Mouse (Mus musculus) hindbrain, embryonic 10.5 days (tissue): ENCODE measurements around the gene Cd86. TPM values are rescaled to one million over a fixed set of nuclear protein-coding genes. Genes with fewer than 3 reads are reported as not detected.
A peak's percentile ranks its signal among the peaks of the same experiment; 100 is the strongest.

Experiments
- DNase-seq: peaks from one replicate; pipeline ENCODE4 v3.0.0-alpha.2; 2017; ENCODE audit warnings: low spot score
- H3K27ac ChIP-seq: fragments of 300-500 bp; sonication (generic); 2 replicates; pipeline ENCODE4 v1.5.1; 2016; ENCODE audit warnings: mild to moderate bottlenecking, moderate library complexity
- H3K27me3 ChIP-seq: fragments of 300-500 bp; sonication (generic); 2 replicates; pipeline ENCODE4 v1.6.1; 2016; ENCODE audit warnings: mild to moderate bottlenecking; ENCODE audit not compliant: poor library complexity, insufficient read depth, severe bottlenecking
- H3K36me3 ChIP-seq: fragments of 300-500 bp; sonication (generic); 2 replicates; pipeline ENCODE4 v1.6.1; 2016; ENCODE audit warnings: mild to moderate bottlenecking, moderate library complexity
- H3K4me1 ChIP-seq: fragments of 300-500 bp; sonication (generic); replicated peaks from 2 replicates; pipeline ENCODE4 v1.6.1; 2016; ENCODE audit warnings: mild to moderate bottlenecking
- H3K4me3 ChIP-seq: fragments of 300-500 bp; sonication (generic); 2 replicates; pipeline ENCODE4 v1.5.1; 2016; ENCODE audit warnings: mild to moderate bottlenecking, moderate library complexity
- H3K9me3 ChIP-seq: fragments of 300-500 bp; sonication (generic); 2 replicates; pipeline ENCODE4 v1.6.1; 2016; ENCODE audit warnings: mild to moderate bottlenecking, moderate library complexity
- WGBS: fragments of 180-500 bp; shearing (Covaris S2); methylation state at CpG from one replicate; pipeline ENCODE4 v1.1.7; 2016; 5-methylcytosine and 5-hydroxymethylcytosine counted together
- polyA plus RNA-seq: library from polyadenylated mRNA; unstranded; fragments of >200 nt; fragmentation: Nextera tagmentation; extraction: Ambion mirVana; gene quantifications from 2 replicates; pipeline ENCODE4 v1.2.1, GENCODE M21; 2016

The Cd86 gene
- polyA plus RNA-seq, 1 experiment from 2014 or later, result 1.2 TPM

DNA sequence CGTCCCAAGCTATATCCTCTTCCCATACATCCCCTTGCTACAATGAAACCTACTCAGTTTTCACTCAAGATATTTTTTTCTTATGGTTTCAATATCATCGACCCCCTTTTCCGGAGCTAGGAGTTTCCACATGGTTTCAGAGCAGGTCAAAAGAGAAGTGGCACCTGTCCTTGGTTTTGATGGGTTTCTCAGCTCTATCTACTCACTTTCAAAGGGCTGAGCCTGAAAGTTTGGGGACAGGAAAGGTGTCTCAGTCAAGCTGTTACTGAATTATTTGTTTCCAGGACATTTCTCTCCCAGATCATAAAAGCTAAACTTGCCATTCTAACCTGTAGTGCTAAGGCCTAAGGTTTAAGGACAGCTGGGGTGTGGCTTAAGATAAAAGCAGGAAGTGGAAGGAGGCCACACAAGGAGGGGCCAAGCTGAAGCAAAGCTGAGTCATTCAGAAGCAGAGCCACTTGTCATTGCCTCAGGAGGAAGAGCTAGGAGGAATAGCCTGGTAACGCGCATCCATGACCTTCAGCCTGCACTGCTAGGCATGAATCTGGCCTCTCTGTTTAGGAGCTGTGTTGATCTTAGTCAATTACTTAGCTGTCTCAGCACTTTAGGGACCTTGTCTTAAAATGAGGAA is 39.2 kb downstream of the Cd86 start:
- DNase-seq, result no peak
- no peak overlapping the region for H3K27ac ChIP-seq
- H3K4me1 ChIP-seq, result no peaks in the 10 kb centered on the region
- no peaks in the 10 kb centered on the region for H3K9me3 ChIP-seq
- H3K27me3 ChIP-seq, result no peaks in the 10 kb centered on the region
- H3K4me3 ChIP-seq, result no peak overlapping the region
- WGBS, result 87% methylated on average over 5 of the region's 5 CpGs
- H3K36me3 ChIP-seq, result no peaks in the 10 kb centered on the region

DNA sequence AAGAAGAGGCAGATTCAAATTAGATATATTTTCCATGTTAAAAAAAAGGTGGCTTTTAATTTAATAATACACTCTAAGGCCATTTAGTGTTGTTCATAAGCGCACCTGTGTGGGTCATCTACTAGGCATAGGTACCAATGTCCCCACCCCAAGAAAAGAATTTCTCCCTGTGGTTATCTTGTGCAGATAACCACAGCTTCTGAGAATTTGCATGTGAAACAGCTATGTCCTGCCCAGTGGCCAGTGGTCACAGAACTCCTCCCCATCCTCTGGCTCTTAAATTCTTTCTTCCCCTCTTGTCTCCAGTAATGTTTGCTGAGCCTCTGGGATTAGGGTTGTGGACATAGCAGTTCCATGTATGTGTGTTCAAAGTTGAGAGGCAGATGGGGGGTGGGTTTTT is 40.0 kb downstream of the Cd86 start:
- H3K36me3 ChIP-seq, result no peaks in the 10 kb centered on the region
- WGBS, result 91% methylated on average over 1 of the region's 1 CpGs
- no peak overlapping the region for H3K27ac ChIP-seq
- DNase-seq, result no peak
- no peaks in the 10 kb centered on the region for H3K27me3 ChIP-seq
- no peaks in the 10 kb centered on the region for H3K4me1 ChIP-seq
- H3K9me3 ChIP-seq, result no peaks in the 10 kb centered on the region
- no peak overlapping the region for H3K4me3 ChIP-seq

DNA sequence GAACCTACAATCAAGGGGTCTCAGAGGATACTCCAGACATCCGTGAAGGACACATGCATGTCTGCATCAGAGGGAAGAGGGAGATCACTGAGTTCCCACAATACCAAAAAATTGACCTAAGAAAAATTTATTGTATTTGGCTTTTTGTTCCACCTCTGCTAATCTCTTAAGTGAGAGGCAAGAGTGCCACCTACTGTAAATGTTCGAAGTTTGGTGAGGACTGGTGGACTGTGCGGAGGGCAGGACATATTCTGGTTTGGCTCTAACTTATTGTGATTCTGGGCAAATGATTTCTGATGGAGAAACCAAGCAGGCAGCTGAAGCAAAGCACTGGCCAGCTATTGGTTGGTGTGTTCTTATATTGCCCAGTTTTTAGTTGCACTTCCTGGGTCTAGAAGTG is 43.6 kb downstream of the Cd86 start:
- Histone ChIP-seq H3K27ac (no peak overlapping the region), H3K4me1 (no peaks in the 10 kb centered on the region), H3K27me3 (no peaks in the 10 kb centered on the region), H3K9me3 (no peaks in the 10 kb centered on the region), H3K36me3 (no peaks in the 10 kb centered on the region), H3K4me3 (no peak overlapping the region)
- no peak for DNase-seq
- 83% methylated on average over 3 of the region's 3 CpGs for WGBS

DNA sequence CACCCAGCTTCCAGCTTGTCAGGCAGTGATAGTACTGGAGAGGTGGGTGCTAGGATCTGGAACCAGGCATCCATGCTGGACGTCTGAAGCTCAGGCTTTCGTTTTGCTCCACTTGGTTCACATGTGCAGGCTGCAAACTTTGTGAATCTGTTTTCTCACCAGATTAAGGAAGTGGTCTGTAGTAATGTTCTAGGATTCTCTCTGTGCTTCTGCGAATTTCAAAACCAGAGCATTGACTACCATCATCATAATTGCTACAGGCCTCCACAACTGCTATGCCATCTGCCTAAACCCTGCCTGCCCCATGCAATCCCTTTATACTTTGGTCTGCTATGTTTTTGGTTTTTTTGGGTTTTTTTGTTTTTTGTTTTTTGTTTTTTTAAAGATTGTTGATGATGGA is 44.8 kb downstream of the Cd86 start:
- Histone ChIP-seq H3K4me1 (no peaks in the 10 kb centered on the region), H3K27me3 (no peaks in the 10 kb centered on the region), H3K4me3 (no peak overlapping the region), H3K36me3 (no peaks in the 10 kb centered on the region), H3K27ac (no peak overlapping the region), H3K9me3 (no peaks in the 10 kb centered on the region)
- WGBS, result 80% methylated on average over 3 of the region's 3 CpGs
- no peak for DNase-seq

DNA sequence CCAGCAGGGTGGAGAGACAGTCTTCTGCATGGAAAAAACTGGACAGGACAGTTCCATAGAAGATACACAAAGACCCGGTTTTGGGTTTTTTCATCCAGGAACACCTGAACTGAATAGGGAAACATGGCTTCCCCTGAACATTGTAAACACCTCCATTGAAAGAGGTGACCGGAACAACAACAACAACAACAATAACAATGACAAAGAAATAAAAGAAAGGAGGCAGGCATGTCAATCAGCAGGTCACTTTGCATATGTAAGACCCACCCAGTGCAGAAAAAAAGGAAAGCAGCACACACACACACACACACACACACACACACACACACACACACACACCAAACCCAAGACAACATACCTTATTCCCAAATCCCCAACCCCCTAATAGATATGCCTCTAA is 52.2 kb downstream of the Cd86 start:
- 65% methylated on average over 2 of the region's 2 CpGs for WGBS
- no peak overlapping the region for H3K4me3 ChIP-seq

DNA sequence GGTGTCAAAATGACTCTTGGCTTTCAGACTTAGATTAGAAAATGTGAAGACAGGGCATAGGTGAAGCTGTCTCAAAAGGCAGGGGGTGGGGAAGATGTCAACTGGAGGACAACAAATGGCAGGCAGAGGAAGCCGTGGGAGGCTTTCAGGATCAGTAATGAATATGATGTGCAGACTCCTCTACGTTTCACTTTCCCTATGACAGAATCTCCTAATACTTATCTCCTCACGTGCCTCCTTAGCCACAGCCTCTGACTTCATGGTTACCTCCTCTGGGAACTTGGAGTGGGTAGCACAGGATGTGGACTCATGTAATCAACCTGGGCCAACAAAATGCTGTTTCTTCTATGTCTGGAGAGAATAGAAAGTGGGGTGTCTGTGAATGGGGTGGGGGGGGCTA is 63.2 kb downstream of the Cd86 start:
- Histone ChIP-seq H3K9me3 (no peaks in the 10 kb centered on the region), H3K27ac (no peak overlapping the region), H3K36me3 (no peaks in the 10 kb centered on the region), H3K4me3 (no peak overlapping the region), H3K4me1 (no peaks in the 10 kb centered on the region), H3K27me3 (no peaks in the 10 kb centered on the region)
- 85% methylated on average over 3 of the region's 3 CpGs for WGBS
- no peak for DNase-seq

More for the DNA sequence above, 52.2 kb downstream of the Cd86 start:
- H3K36me3 ChIP-seq, result no peaks in the 10 kb centered on the region
- no peak overlapping the region for H3K27ac ChIP-seq
- H3K4me1 ChIP-seq, result no peaks in the 10 kb centered on the region
- DNase-seq, result no peak
- no peaks in the 10 kb centered on the region for H3K9me3 ChIP-seq
- no peaks in the 10 kb centered on the region for H3K27me3 ChIP-seq

DNA sequence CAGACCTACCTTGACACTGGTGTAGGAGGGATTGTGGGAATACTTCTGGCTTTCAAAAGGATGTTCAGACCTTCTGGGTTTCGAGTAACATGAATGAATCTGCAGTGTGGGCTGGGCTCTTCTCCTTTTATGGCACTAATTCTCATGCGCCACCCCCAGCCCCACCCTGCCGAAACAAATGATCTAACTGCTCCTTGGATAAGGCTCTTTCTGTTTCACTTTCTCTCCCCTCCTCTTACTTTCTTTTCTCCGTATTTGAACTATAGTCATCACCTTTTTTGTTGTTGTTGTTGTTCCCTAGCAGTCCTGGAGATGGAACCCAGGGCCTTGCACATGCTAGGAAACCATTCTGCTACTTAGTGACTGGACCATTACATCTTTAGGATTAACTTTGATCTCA is 67.6 kb downstream of the Cd86 start:
- Histone ChIP-seq H3K9me3 (no peaks in the 10 kb centered on the region), H3K27ac (no peak overlapping the region), H3K27me3 (no peaks in the 10 kb centered on the region), H3K4me3 (no peak overlapping the region), H3K36me3 (no peaks in the 10 kb centered on the region), H3K4me1 (no peaks in the 10 kb centered on the region)
- 86% methylated on average over 4 of the region's 4 CpGs for WGBS
- DNase-seq, result no peak

DNA sequence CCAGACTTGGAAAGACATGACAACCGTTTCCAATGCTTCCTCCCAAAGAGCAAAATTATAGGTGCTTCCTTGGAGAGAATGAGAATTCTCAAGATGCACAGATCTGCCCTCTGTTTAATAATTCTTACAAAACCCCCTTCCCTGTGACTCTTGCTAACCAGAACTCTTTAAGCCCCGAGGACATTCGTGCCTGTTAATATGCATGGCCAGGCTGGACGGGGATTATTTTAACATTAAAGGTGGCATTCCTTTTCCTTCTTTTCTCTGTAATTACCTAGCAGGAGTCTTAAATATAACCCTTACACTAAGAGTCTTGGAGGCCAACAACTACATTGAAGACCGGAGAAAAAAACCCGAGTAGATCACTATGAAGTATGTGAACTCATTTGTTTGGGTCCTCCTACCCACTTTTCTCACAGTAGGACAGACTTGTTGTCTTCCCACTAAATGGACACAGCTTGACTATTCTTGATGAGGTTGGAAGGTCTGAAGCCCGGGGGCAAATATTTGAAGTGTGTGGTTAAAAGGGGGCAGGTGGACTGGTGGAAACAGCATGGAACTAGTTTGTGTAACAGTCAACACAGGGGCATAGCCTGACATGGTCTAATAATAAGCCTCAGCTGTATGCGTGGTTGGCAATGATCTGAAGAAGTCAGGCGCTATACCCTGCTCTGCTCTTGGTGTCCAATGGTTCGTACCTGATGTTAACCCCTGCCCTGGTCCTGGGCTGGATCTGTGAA is 69.0 kb downstream of the Cd86 start:
- Histone ChIP-seq H3K4me3 (no peak overlapping the region), H3K27ac (no peak overlapping the region), H3K9me3 (no peaks in the 10 kb centered on the region), H3K36me3 (no peaks in the 10 kb centered on the region), H3K4me1 (no peaks in the 10 kb centered on the region), H3K27me3 (no peaks in the 10 kb centered on the region)
- no peak for DNase-seq
- 87% methylated on average over 10 of the region's 10 CpGs for WGBS

DNA sequence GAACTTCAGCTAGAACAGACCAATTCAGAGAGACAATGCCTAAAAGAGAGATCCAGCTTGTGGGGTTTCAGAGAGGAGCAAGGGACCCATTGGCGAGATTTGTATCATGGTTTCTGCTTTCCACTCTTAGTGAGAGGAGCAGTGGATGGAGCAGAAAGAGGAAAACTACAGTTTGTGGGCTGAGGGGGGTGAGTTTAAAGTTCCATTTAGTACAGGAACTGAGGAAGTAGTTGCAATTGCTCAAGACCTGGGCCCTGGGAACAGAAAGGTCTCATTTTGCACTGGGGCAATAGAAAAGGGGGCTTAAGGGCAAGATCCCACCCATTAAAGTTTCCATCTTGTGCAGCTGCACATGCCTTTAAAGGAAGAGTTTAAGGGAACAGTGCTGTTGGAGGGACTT is 76.0 kb downstream of the Cd86 start:
- Histone ChIP-seq H3K27me3 (no peaks in the 10 kb centered on the region), H3K4me1 (no peaks in the 10 kb centered on the region), H3K4me3 (no peak overlapping the region), H3K27ac (no peak overlapping the region), H3K36me3 (no peaks in the 10 kb centered on the region), H3K9me3 (no peaks in the 10 kb centered on the region)
- 74% methylated on average over 1 of the region's 1 CpGs for WGBS
- DNase-seq, result no peak

DNA sequence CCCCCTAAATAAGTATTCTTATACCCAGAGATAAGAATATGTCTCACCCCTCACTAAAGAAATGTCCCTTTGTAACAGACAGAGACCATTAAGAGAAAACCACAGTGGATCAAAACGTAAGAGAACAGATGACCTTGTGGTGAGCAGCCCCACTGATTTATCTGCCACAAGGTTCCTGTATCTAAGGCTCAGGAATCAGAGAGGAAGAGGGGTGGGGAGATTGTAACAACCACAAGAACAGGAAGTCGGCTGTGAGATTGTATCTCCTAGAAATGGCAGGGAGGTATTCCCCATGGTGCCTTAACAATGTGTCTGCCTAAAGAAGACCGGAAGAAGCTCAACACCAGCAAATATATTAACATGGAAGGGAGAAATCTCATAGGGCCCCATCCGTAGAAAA is 77.9 kb downstream of the Cd86 start:
- H3K36me3 ChIP-seq, result no peaks in the 10 kb centered on the region
- no peak for DNase-seq
- WGBS, result 71% methylated on average over 4 of the region's 4 CpGs
- H3K9me3 ChIP-seq, result no peaks in the 10 kb centered on the region
- H3K4me1 ChIP-seq, result no peaks in the 10 kb centered on the region
- no peak overlapping the region for H3K27ac ChIP-seq
- no peak overlapping the region for H3K4me3 ChIP-seq
- H3K27me3 ChIP-seq, result no peaks in the 10 kb centered on the region

DNA sequence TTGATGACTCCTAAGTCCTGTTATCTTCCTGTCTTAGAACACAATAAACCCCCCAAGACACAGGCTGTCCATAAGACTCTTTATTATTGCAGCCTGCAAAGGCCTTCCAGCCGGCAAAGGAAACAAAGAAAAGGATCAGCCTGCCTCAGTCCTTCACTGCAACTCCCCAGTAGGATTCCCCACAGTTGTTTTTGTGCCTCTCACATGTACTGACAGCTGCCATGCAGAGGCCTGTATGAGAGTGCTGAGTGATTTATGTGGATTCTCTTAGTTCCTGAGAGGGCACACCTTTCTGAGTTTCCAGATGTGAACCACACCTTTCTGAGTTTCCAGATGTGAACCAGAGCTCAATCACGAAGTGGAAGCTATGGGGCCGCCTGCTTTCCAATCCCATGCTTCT is 83.8 kb downstream of the Cd86 start:
- H3K9me3 ChIP-seq, result no peaks in the 10 kb centered on the region
- no peak overlapping the region for H3K4me3 ChIP-seq
- no peaks in the 10 kb centered on the region for H3K36me3 ChIP-seq

DNA sequence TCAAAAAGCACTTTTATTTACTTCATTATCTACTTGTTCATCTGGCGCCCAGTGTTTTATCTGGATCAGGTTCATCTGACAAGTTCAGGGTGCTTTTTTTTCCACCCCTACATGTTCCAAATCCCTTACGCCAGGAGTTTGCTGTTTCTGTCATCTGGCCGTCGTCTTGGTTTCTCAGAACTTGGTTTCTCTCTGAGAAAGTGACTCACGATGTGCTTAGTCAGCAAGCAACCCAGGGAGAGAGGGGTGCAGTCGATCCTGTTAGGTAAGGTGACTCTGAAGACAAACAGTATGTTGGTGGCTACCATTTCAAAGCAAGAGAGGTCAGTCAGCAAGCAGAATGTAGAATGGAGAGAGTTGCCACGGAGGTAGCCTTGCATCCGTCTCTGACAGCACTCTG is 93.9 kb downstream of the Cd86 start:
- Histone ChIP-seq H3K9me3 (no peaks in the 10 kb centered on the region), H3K27ac (no peak overlapping the region), H3K27me3 (no peaks in the 10 kb centered on the region), H3K36me3 (no peaks in the 10 kb centered on the region), H3K4me3 (no peak overlapping the region), H3K4me1 (no peaks in the 10 kb centered on the region)
- WGBS, result 77% methylated on average over 8 of the region's 8 CpGs
- no peak for DNase-seq

More for the DNA sequence above, 83.8 kb downstream of the Cd86 start:
- Histone ChIP-seq H3K4me1 (0 out of 2 replicates have a peak, but pooled peaks cover 3% of the 10 kb centered on the region), H3K27ac (no peak overlapping the region), H3K27me3 (no peaks in the 10 kb centered on the region)
- WGBS, result 41% methylated on average over 3 of the region's 3 CpGs
- no peak for DNase-seq

DNA sequence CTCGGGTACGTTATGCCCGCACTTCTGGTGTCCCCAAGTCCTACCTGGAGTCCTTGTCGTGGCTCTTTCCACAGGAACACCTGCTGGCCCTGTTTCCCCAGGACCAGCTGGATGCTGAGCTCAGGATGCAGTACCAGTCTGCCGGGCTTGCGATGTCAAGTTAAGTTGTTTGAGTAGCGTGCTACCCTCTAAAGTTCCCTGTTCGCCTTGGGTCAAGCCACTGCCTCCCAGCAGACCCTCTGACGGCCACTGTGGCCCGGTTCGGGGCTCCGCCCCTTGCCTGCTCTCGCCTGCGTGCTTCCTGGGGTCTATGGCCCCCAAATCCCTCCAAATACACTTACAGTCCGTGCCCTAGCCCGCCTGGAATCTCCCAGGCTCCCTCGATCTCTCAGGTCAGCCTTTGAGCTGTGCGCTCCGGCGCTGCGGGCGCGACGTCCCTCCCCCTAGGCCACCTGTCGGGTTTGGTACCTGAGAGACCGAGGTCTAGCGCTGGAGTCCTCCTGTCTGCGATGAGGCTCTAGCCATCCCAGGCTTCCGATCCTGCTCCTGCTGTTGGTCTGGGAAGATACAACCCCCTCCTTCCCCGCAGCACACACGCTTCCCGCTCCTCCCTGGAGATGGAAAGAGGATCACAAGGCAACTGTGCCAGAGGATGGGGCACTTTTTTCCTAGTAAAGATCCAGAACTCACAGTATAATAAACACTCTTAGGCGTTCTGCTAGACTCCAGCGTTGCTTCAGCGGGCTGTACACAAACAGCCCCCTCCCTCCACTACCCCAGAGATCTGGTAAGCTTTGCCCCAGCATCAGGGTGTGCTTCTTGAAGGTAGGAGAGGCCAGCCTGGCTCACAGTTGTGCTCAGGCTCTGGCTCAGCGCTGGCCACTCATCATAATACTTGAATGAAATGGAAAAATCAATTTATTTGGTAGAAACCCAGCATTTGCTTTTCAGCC is 104.2 kb downstream of the Cd86 start, which contains the start of gene Casr:
Gene Casr, minus strand, starts transcription at position 756 of the 953 bp plus-strand sequence.
- DNase-seq, result peak; percentile 36
- H3K36me3 ChIP-seq, result no peaks in the 10 kb centered on the region
- H3K4me3 ChIP-seq, result peak within 1 kb of the TSS; percentile 59
- 3% methylated on average over 36 of the region's 36 CpGs for WGBS
- H3K27ac ChIP-seq, result peak within 1 kb of the TSS; percentile 17; the same call in 1 of the 2 replicates
- no peaks in the 10 kb centered on the region for H3K9me3 ChIP-seq
- peaks cover 28% of the 10 kb centered on the region; the same call in 1 of the 2 replicates for H3K27me3 ChIP-seq
- peaks cover 16% of the 10 kb centered on the region for H3K4me1 ChIP-seq
